Mouse (Mus musculus): ENCODE results near the gene Arhgap1. TPM values are rescaled to one million over a fixed set of nuclear protein-coding genes. Genes with fewer than 3 reads are reported as not detected.
"Not testable (repeated sequence)": the region's sequence is repeated elsewhere in the genome, so short reads cannot be mapped to it uniquely, and the experiment has no call there.

Gene Arhgap1
- total RNA-seq (2021), result 10 to 100 TPM; 17.9 to 19.6 TPM
- long read RNA-seq, experiment 1, partial matches to known transcripts, result 8 of 15 reads
- long read RNA-seq, experiment 1, other reads (novel, unspliced or antisense), result 3 of 15 reads
- long read RNA-seq, experiment 2, transcript Arhgap1-202 (14 exons, 3,201 nt), result major isoform, 5 of 10 reads
- long read RNA-seq, experiment 2, partial matches to known transcripts, result 0 of 10 reads
- long read RNA-seq, experiment 2, other reads (novel, unspliced or antisense), result 3 of 10 reads

DNA sequence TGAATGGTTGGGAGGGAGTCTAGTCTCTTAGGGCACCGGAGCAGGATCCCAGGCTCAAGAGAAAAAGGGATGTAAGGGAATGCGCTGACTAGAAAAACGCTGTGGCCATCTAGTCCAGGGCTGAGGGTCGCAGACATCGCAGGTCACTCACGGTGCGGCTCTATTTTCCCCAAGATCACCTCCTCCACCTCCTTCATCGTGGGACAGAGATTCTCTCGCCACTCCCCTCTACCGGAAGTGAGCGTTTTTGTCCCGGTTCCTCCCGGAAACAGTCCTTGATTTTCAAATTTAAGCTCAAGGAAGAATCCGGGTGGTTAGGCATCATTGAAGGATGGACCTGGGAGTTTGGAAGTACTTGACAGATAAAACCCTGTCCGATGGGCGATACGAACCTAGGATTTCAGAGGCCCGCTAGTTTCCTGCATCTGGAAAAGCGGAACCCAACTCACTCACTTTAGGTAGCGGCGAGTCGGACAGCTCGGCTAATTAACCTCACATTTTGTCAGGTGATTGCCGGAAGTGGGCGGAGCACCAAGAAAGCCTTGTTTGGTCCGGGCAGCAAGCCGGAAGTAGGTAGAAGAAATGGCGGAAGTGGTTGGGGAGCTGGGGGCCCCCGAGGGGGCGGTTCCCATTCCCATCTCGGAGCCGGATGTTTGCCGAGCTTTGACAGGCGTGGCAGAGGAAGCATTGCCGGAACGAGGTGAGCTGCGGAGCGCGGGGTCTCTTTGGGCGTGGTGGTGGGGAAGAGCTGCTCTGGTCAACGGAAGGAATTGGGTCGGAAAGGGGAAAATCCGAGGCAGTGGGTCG, at the start of gene Arhgap1, which contains the start of gene Zfp408:
TSS of gene Arhgap1 (plus strand) at position 308 of the 807 bp plus-strand sequence.
TSS of gene Zfp408 (minus strand) at position 239 of the 807 bp plus-strand sequence.
- intact Hi-C loops (cut with DNase I; ENCODE audit: low total_unique reads), result no loop called here

DNA sequence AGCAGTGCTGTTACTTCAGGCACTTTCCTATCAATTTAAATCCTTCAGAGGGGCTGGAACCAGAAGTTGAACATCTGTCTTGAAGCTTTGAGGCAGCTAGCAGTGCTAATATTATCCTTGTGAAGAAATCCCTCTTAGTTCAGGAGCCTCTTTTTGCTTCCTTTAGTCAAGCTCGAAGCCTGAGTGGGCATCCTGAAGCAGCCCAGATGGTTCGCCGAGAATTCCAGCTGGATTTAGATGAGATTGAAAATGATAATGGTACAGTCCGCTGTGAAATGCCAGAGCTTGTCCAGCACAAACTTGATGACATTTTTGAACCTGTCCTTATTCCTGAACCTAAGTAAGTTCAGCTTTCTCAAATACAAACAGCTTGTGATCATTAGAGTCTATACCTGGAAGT, 49.2 kb upstream of the Arhgap1 start:
- intact Hi-C loops (cut with DNase I; ENCODE audit: low total_unique reads), result no loop called here

More for the DNA sequence above, at the start of gene Arhgap1, which contains the start of gene Zfp408:
- peak; percentile 97 for DNase-seq

GRCm38 (mm10) chr2:91602389-91602788, 47.3 kb upstream of the Arhgap1 start:
- intact Hi-C loops (cut with DNase I; ENCODE audit: low total_unique reads), result no loop called here
- no peak for DNase-seq

More for the DNA sequence above, 49.2 kb upstream of the Arhgap1 start:
- no peak for DNase-seq

- intact Hi-C loops (cut with DNase I; ENCODE audit: low total_unique reads), result not testable (repeated sequence)
Observed at GRCm38 (mm10) chr2:91609370-91609769, 40.3 kb upstream of the Arhgap1 start.

GRCm38 (mm10) chr2:91622356-91622755, 27.3 kb upstream of the Arhgap1 start:
- no peak for DNase-seq
- intact Hi-C loops (cut with DNase I; ENCODE audit: low total_unique reads), result no loop called here

More at GRCm38 (mm10) chr2:91609370-91609769, 40.3 kb upstream of the Arhgap1 start:
- not testable (repeated sequence) for DNase-seq

- DNase-seq; intact Hi-C loops (cut with DNase I; ENCODE audit: low total_unique reads): not testable (repeated sequence)
Observed at GRCm38 (mm10) chr2:91623366-91623765, 26.3 kb upstream of the Arhgap1 start.

DNA sequence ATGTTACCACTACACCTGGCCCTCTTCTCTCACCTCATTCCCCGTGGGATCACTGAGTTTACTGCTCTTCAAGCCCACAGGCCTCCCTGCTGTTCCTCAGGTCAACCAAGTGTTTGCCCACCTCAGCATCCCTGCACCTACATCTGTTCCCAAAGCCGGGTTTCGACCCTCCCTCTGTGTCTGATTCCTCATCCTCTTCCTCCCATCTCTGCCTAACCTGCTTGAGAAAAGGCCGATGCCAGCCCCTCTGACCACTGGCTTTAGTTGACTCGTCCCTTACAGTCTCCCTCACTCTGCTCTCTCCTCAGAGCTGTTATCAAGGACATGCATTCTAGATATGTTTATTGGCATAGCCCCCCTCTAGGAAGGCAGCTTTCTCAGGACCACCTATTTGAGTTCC, 22.2 kb upstream of the Arhgap1 start:
- no peak for DNase-seq
- intact Hi-C loops (cut with DNase I; ENCODE audit: low total_unique reads), result no loop called here

GRCm38 (mm10) chr2:91628171-91628570, 21.5 kb upstream of the Arhgap1 start:
- DNase-seq, result no peak
- intact Hi-C loops (cut with DNase I; ENCODE audit: low total_unique reads), result no loop called here

DNA sequence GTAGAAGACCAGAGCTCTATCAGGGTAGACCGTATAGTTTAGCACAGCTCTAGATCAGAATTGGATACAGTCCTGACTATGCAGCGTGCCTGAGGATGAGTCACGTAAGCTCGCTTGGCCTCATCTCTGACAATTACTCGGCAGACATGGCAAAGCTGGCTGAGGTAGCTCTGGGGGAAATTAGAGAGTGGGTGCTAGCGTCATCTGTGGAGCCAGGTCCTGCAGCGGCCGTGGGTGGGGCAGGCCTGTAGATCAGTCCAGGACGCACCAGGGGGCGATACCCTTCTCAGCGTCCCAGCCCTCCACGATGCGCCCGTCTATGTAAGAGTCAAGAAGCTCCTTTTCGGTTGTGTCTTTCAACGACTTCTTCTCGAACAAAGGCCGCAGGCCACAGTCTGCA, 20.0 kb upstream of the Arhgap1 start:
- DNase-seq, result no peak
- intact Hi-C loops (cut with DNase I; ENCODE audit: low total_unique reads), result no loop called here

- DNase-seq, result no peak
- intact Hi-C loops (cut with DNase I; ENCODE audit: low total_unique reads), result no loop called here
Observed at GRCm38 (mm10) chr2:91630384-91630783, 19.3 kb upstream of the Arhgap1 start.

GRCm38 (mm10) chr2:91631826-91632225, 17.8 kb upstream of the Arhgap1 start:
- DNase-seq, result no peak
- intact Hi-C loops (cut with DNase I; ENCODE audit: low total_unique reads), result no loop called here

DNA sequence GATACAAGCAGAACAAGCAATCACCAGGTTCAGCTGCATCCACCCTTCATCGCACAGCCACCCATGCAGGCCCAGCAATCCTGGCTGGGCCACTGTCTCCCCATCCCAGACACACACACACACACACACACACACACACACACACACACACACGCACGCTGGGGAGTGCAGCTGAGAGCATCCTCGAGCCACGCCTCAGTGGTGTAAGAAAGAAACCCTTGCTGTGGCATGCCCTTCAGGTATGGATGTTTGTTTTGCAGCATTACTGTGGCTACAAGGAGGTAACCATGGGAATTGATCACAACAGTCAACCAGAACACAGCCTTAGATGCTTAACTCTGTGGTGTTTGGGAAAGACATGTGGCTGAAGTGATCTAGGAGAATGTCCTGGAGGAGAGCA, 17.3 kb upstream of the Arhgap1 start:
- intact Hi-C loops (cut with DNase I; ENCODE audit: low total_unique reads), result no loop called here
- no peak for DNase-seq

- DNase-seq, result no peak
- intact Hi-C loops (cut with DNase I; ENCODE audit: low total_unique reads), result no loop called here
Observed at GRCm38 (mm10) chr2:91633334-91633977, 16.2 kb upstream of the Arhgap1 start.

- intact Hi-C loops (cut with DNase I; ENCODE audit: low total_unique reads), result no loop called here
Observed at GRCm38 (mm10) chr2:91634841-91635240, 14.8 kb upstream of the Arhgap1 start.

GRCm38 (mm10) chr2:91635486-91635885, 14.2 kb upstream of the Arhgap1 start:
- no peak for DNase-seq
- intact Hi-C loops (cut with DNase I; ENCODE audit: low total_unique reads), result no loop called here

More at GRCm38 (mm10) chr2:91634841-91635240, 14.8 kb upstream of the Arhgap1 start:
- no peak for DNase-seq

DNA sequence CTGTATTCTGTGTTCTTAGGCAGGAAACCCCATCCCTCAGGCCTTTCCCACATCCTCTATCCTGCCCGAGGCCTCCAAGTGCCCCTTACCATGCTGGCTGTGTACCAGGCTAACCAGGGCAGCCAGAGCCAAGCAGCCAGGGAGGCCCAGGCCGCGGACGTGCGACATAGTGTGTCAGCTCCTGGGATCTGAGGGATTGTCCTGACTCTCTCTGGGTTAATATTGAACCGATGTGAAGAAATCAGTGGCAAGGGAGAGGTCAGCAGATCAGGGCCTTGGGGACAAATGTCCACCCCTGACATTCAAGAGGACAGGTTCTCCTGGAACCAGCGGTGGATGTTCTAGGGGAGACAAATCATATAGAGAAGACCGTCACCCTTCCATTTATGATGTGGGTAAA, 13.4 kb upstream of the Arhgap1 start, which contains the start of gene F2:
TSS of gene F2 (minus strand) at position 186 of the 400 bp plus-strand sequence.
- no peak for DNase-seq
- intact Hi-C loops (cut with DNase I; ENCODE audit: low total_unique reads), result no loop called here

- no peak for DNase-seq
- intact Hi-C loops (cut with DNase I; ENCODE audit: low total_unique reads), result no loop called here
Observed at GRCm38 (mm10) chr2:91636727-91637338, 12.8 kb upstream of the Arhgap1 start.

GRCm38 (mm10) chr2:91638931-91639330, 10.7 kb upstream of the Arhgap1 start:
- DNase-seq, result no peak
- intact Hi-C loops (cut with DNase I; ENCODE audit: low total_unique reads), result no loop called here

DNA sequence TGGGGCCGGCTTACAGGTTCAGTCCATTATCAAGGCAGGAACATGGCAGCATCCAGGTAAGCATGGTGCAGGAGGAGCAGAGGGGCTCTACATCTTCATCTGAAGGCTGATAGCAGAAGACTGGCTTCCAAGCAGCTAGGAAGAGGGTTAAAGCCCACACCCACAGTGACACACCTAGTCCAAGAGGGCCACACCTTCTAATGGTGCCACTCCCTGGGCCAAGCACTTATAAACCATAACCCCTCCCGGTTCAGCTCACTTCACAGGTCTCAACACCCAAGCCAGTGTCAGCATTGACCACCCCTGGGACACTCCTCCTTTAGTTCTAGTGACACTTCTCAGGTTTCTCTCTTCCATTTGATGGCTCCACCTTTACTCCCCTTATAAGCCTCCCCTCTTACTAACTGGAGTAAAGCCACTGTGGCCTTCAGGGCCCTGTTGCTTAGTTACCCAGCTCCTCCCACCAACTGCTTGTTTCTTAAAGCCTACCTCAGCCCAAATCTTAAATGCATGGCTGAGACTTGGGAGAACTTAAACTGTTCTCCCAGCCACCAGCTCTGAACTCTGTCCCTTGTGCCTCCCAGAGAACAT, 6.7 kb upstream of the Arhgap1 start:
- no peak for DNase-seq
- intact Hi-C loops (cut with DNase I; ENCODE audit: low total_unique reads), result no loop called here

All from gastrocnemius, postnatal 14 days (tissue).